Mouse (Mus musculus): ENCODE data around the gene Il17rc.

Il17rc gene

GRCm38 (mm10) chr6:113471297-113471936 is at the start of gene Il17rc:
Gene Il17rc (plus strand): TSS chr6:113471427.
- peak; percentile 52 for DNase-seq (ENCODE audit: low spot score)

DNA sequence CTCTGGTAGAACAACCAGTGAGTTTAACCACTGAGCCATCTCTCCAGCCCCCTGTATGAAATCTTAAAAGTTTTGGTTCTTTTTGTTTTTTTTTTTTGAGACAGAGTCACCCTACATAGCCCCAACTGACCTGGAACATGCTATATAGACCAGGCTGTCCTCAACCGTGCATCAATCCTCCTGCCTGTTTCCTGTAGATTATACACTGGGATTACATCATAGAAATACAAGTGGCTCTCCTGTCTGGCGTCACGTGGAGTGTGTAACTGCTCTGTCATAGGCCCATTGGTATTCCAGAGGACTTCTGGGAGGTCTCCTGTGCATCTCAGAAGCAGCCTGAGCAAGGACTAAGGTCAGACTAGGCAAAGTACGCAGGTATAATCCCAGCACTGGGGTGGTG is 48.2 kb upstream of the Il17rc start:
- no peak for DNase-seq (ENCODE audit: low spot score)

- no peak for DNase-seq (ENCODE audit: low spot score)
These were observed 47.0 kb upstream of the Il17rc start for GRCm38 (mm10) chr6:113424187-113424586.

DNA sequence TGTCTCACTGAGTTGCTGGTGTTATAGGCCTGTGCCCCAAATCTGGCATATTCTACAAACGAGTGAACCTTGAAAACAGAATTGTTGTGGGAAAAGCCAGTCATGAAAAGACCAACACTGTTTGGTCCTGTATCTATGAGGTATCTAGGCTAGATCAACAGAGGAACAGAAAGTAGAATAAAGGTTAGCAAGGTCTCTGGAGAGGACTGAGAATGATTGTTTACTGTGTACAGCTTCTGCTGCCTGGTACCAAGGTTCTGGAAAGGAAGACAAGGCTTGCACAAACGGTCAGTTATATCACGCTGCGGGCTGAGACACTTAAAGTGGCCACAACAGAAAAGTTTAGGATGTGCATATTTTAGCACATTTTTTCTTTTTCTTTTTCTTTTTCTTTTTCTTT is 44.5 kb upstream of the Il17rc start:
- DNase-seq (ENCODE audit: low spot score) = no peak

DNA sequence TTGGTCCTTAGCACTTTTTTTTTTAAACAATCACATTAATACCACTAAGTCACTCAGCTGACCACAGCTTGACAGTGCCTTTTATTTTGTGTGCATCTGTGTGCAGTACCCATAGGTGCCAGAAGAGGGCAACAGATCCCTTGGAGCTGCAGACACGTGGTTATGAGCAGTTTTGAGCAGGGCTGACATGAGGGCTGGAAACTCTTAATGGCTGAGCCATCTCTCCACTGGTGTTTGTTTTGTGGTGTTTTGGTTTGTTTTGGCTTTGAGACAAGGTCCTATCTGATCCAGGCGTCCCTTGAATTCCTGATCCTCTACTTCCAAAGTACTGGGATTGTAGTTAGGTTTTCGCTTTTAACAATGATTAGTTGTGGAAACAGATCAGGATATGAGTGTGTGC is 43.8 kb upstream of the Il17rc start:
- no peak for DNase-seq (ENCODE audit: low spot score)

GRCm38 (mm10) chr6:113428006-113428405 is 43.2 kb upstream of the Il17rc start:
- no peak for DNase-seq (ENCODE audit: low spot score)

DNA sequence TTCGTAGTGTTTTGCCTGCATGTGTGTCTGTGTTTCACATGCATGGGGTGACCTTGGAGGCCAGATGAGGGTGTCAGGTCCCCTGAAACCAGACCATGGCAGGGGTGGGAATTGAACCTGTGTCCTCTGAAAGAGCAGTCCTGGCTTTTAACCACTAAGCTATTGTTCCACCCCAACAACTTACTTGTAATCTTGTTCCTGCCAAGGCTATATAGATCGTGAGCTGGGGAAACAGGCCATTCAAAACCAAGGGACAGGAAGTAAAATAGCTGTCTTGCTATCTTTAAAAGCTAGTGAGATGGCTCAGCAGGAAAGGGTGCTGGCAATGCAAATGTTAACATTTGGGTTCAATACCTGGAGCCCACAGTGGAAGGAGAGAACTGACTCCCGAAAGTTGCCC is 41.3 kb upstream of the Il17rc start:
- DNase-seq (ENCODE audit: low spot score) = no peak

DNA sequence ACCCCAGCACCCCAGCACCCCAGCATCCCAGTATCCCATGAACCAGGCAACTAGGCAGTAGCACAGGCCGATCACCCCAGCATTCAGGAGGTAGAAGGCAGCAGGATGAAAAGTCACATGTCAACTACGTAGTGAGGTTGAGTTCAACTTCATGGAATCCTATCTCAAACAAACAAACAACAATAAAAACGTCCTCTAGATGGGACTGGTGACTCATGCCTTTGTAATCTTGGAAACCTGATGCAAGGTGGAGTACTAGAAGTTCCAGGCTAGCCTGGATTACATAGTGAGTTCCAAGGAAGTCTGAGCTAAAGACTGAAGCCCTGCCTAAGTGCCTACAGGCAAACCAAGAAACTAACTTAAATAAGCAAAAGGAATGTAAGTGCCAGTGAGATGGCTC is 40.4 kb upstream of the Il17rc start:
- no peak for DNase-seq (ENCODE audit: low spot score)

DNA sequence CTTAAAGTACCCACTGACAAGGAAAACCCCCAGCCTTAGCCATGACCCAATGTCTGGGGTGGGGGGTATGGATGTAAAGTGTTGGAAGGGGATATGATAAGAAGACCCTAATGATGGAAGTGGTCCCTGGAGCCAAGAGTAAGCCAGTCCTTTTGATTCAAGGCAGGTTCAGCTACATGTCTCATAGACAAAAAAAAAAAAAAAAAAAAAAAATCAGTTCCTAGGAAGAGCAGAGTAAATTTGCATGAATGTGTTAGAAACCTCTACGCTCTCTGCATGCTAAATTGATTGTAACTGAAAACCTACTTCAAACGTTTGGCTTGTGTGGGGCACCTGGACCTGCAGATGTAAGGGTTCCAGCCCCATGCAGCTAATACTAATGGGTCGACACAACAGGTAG is 39.4 kb upstream of the Il17rc start:
- no peak for DNase-seq (ENCODE audit: low spot score)

- DNase-seq (ENCODE audit: low spot score) = no peak
These were observed 37.6 kb upstream of the Il17rc start for GRCm38 (mm10) chr6:113433661-113434060.

DNA sequence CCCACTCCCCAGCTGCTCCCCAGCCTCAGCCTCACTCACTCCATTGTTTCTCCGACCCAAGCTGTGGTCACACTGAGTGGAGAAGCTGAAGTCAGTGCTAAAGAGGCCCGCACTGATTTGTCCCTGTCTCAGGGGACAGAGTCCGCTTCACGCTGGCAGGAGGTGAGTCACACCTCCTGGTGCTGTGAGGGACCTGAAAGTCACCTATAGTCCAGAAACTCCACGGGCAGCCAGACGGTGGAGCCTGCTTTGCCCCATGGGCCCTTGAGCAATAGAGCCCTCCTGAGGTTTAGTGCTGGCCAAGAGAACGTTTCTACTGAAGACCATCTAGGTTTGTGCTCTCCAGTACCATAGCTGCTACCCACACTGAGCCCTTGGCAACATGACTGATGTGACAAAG is 36.5 kb upstream of the Il17rc start:
- DNase-seq (ENCODE audit: low spot score) = no peak

- no peak for DNase-seq (ENCODE audit: low spot score)
These were observed 35.5 kb upstream of the Il17rc start, which contains the start of gene Cidec for GRCm38 (mm10) chr6:113435664-113436205. Gene Cidec (minus strand): TSS chr6:113435760.

GRCm38 (mm10) chr6:113437135-113437534 is 34.1 kb upstream of the Il17rc start:
- no peak for DNase-seq (ENCODE audit: low spot score)

DNA sequence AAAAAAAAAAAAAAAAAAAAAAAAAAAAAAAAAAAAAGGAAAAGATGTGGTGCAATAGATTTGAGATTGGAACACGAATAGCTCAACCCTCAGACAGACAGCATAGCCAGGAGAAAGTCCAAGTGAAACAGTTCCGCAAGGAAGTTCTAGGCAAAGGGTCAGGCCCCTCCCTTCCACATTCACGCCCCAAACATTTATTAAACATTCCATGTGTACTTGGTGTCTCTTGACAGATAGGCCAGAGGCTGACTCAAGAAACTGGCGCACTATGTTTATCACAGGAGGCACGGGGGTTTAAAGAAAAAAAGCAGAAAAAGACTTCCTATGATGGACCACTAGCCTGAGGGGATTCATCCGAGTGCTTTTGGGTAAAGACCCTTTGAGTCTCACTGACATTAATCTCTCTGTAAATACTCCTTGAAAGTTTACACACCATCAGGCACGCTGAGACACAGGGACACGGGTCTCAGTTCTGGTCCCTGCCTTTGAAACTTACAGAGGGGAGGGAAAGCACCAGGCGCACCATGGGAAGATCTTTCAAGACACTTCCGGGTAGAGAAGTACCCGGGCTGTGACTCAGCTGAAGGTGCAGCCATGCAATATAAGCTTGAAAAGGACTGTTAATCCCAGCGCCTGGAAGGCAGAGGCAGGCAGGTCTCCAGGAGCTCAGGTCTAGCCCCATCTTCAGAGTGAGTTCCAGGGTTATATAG is 32.4 kb upstream of the Il17rc start:
- DNase-seq (ENCODE audit: low spot score) = no peak

GRCm38 (mm10) chr6:113440686-113441085 is 30.5 kb upstream of the Il17rc start:
- DNase-seq (ENCODE audit: low spot score) = no peak

GRCm38 (mm10) chr6:113441147-113441680 is 30.0 kb upstream of the Il17rc start:
- DNase-seq (ENCODE audit: low spot score) = peak; percentile 30

- DNase-seq (ENCODE audit: low spot score) = no peak
These were observed 29.2 kb upstream of the Il17rc start for GRCm38 (mm10) chr6:113442087-113442441.

GRCm38 (mm10) chr6:113442442-113443090 is 28.7 kb upstream of the Il17rc start, which contains the start of gene Jagn1:
Gene Jagn1 (plus strand): TSS chr6:113442569.
- DNase-seq (ENCODE audit: low spot score) = peak; percentile 83

- DNase-seq (ENCODE audit: low spot score) = no peak
These were observed 28.1 kb upstream of the Il17rc start for GRCm38 (mm10) chr6:113443091-113443490.

DNA sequence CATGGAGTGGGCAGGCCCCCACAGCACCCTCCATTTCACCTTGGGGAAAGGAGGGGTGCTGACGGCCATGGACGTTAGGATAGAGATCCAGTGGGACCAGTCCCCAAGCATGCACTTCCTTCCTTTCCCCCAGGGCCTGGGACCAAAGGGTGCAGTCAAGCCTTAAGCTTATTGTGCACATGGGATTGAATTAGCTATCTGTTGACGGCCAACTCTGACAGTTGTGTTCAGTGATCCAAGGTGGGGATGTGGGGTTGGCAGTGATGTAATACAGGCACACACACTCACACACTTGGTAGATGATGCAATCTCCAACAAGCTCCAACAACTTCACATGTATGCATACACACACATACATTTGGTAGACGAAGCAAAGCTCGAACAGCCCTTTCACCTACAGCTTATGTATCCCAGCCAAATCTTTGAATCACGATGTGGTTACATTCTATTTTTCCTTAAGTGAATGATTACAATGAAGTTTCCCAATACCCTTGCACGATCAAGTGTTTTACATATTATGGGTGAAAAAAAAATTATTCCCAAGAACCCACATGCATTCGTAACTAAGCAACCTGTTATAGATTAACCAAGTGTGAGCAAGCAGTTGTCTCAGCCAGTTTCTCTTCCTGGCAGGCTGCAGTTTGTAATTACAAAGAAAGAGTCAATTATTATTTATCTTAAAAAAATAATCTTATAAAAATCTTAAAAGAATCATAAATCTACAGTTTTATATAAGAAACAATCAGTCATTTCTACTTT is 26.8 kb upstream of the Il17rc start:
- no peak for DNase-seq (ENCODE audit: low spot score)

GRCm38 (mm10) chr6:113447639-113448038 is 23.6 kb upstream of the Il17rc start:
- DNase-seq (ENCODE audit: low spot score) = no peak

- DNase-seq (ENCODE audit: low spot score) = no peak
These were observed 19.4 kb upstream of the Il17rc start for GRCm38 (mm10) chr6:113451839-113452238.

Data from ovary, adult 18-20 months (tissue).